Mouse (Mus musculus): ENCODE results near the gene Fam19a3. TPM values are rescaled to one million over a fixed set of nuclear protein-coding genes. Genes with fewer than 3 reads are reported as not detected.

The Fam19a3 gene
- polyA plus RNA-seq, 2 experiments from 2014 or later, result 0.67 to 1.2 TPM

DNA sequence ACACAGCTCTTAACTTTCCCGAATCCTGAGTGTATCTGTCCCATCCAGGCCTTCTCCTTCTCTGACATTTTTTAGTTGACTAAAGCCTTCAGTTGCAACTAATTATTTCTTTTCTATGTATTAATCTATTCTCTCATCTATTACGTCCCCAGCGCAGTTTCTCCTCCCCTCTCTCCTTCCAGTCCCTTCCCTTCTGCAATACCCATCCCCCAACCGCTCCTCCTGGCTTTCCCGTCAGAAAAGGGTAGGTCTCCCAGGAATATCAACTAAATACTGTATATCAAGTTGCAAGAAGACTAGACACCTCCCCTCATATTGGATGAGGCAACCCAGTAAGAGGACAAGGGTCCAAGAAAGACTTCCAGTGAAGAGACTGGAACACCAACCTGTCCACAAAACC is 22.8 kb downstream of the Fam19a3 start:
- no peak for ATAC-seq

DNA sequence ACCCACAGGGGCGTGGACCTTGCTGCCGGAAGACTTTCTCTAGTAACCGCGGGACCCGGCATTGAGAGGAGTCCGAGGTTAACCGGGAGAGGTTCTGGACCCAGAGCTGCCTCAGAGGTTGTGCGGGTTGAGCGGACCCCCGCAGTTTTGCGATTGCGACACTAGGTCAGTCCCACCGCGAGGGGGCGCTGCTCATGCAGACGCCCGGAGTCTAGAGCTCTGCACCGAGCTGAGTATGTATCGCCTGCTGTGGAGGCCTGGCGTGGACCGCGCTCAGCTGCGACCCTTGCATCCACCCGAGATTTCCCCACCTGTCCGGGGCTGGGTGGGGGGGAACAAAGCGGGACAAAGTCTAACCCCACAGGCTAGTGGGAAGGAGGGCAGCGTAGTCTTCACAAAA is 23.2 kb downstream of the Fam19a3 start:
- ATAC-seq, result peak; percentile 78

DNA sequence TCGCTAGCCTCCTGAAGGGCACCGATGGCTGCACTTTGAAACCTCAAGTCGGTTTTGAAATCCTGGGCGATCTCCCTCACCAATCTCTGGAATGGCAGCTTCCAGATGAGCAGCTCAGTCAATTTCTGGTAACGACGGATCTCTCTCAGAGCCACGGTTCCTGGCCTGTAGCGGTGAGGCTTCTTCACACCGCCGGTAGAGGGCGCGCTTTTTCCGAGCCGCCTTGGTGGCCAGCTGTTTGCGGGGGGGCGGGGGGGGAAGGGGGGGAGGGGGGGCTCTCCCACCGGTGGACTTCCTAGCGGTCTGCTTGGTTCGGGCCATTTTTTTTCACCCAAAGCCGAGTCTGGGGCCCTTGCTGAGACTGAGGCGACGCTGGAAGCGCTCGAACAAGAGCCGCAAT is 28.8 kb downstream of the Fam19a3 start:
- ATAC-seq, result peak; percentile 47

GRCm38 (mm10) chr3:104743864-104744263 is 37.8 kb downstream of the Fam19a3 start:
- no peak for ATAC-seq

- ATAC-seq, result no peak
Measured at GRCm38 (mm10) chr3:104743161-104743560, 38.5 kb downstream of the Fam19a3 start.

DNA sequence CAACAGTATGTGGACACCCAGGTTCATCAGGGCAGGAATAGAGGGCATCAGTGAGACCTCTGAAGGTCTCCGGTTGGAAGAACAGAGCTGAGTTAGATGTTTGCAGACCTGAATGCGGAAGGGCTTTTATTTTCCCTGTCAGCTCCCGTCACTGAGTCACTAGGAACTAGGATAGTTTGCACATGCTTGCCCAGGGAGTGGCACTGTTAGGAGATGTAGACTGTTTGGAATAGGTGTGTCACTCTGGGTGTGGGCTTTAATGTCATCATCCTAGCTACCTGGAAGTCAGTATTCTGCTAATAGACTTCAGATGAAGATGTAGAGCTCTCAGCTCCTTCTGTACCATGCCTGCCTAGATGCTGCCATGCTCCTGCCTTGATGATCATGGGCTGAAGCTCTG is 39.7 kb downstream of the Fam19a3 start:
- no peak for ATAC-seq

GRCm38 (mm10) chr3:104734654-104735053 is 47.0 kb downstream of the Fam19a3 start:
- ATAC-seq, result no peak

DNA sequence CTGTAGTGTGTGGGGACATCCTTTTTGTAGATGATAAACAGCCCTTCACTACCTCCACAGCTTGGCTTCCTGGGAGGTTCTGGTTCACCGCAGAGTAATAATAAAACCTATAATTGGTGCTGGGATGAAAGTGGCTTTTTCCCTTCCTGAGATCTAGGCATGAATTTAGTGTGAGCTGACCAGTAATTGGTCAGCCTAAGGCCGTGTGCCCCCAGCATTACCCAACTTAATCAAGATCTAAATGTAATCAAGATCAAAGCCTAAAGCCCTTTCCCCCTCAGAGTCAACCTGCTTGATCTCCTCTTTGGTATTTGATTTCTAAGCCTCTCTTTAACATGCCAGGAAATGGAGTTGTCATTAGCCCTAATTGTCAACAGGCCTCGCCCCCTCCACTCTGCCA is 48.7 kb downstream of the Fam19a3 start:
- ATAC-seq, result no peak

DNA sequence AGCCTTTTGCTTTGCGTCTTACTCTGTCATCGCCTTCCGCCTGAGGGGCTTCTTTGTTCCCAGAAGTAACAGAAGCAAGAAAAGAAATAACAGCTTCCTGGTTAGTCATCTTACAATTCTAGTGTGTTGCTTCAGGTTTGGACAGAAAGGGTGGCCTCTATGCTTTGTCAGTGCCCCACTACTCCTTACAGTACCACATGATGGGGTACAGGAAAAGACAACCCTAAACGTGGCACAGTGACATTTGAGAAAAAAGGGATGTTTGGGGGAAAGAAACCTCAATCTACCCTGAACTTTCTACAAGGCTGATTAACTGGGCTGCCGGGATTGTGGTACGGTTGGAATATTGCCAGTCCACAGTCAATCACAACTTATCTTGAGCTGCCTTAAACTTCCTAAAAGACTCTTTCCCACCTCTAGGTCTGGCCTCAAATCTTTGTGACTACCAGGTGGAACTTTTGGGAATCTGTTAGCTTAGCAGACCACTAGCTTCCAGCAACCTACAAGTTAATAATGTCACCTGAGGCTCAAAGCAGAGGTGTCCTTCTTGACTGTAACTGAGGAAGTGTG is 52.3 kb downstream of the Fam19a3 start:
- ATAC-seq, result no peak

Other genes with a start within 250 kb of the Fam19a3 start
- 1 to 10 TPM; 6.0 to 6.6 TPM for gene Slc16a1, start 143.2 kb downstream of the Fam19a3 start, polyA plus RNA-seq (2017; shearing (Covaris generic))
- 10 to 100 TPM; 14.5 to 29.2 TPM for gene Ppm1j, start 784 bp downstream of the Fam19a3 start, polyA plus RNA-seq (2017; shearing (Covaris generic))
- 1 to 10 TPM; 7.4 to 7.8 TPM for gene Rhoc, start 6.5 kb upstream of the Fam19a3 start, polyA plus RNA-seq (2017; shearing (Covaris generic))
- 10 to 100 TPM; 27.8 to 49.0 TPM for gene Mov10, start 36.7 kb upstream of the Fam19a3 start, polyA plus RNA-seq (2017; shearing (Covaris generic))
- gene St7l, start 82.2 kb upstream of the Fam19a3 start, polyA plus RNA-seq (2017; shearing (Covaris generic)), result 10 to 100 TPM; 29.6 to 38.5 TPM
- gene Capza1, start 82.7 kb upstream of the Fam19a3 start, polyA plus RNA-seq (2017; shearing (Covaris generic)), result 100 to 1,000 TPM; 489 to 553 TPM
- gene Wnt2b, start 180.1 kb upstream of the Fam19a3 start, polyA plus RNA-seq (2017; shearing (Covaris generic)), result under 1 TPM; 0.35 to 0.75 TPM

All from CD4-positive, CD25-positive, alpha-beta regulatory T cell, adult 4 months (primary cell).